Mouse (Mus musculus): Measurements from ENCODE around the gene Caln1.
A peak's percentile ranks its signal among the peaks of the same experiment; 100 is the strongest.

Gene Caln1

GRCm38 (mm10) chr5:130810846-130811245 lies 441.6 kb downstream of the Caln1 start:
- no peak for DNase-seq (ENCODE audit: low read depth, low spot score)

DNA sequence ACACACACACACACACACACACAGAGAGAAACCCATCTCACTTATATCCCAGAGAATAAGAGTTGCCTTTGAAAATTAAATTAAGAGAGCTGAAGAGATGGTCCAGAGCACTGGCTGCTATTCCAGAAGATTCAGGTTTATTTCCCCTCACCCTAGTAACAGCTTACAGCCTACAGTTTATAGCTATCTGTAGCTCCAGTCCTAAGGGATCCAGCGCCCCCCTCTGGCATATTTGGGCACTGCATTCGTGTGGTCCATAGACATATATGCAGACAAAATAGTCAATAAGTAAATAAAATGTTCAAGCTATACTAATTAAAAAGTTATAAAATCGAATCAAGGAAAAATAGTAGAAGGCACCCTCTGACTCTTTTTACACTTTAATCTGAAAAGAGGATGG lies 442.0 kb downstream of the Caln1 start:
- peak; percentile 39 for DNase-seq (ENCODE audit: low read depth, low spot score)

GRCm38 (mm10) chr5:130811966-130812365 lies 442.7 kb downstream of the Caln1 start:
- peak; percentile 72 for DNase-seq (ENCODE audit: low read depth, low spot score)

- no peak for DNase-seq (ENCODE audit: low read depth, low spot score)
These were observed 443.3 kb downstream of the Caln1 start for GRCm38 (mm10) chr5:130812556-130812955.

DNA sequence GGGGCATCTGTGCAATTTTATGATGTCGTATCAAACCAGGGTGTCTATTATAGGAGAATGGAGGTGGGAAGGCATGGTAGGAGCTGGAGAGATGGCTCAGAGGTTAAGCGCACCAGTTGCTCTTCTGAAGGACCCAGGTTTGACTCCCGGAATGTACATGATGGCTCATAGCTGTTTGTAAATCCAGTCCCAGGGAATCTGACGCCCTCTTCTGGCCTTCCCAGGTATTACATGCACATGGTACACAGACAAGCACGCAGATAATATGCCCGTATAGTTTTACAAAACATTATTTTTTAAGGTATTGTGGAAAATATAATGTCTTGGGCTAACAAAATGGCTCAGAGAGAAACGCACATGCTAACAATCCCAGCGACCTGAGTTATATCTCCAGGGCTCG lies 443.8 kb downstream of the Caln1 start:
- DNase-seq (ENCODE audit: low read depth, low spot score): peak; percentile 56

DNA sequence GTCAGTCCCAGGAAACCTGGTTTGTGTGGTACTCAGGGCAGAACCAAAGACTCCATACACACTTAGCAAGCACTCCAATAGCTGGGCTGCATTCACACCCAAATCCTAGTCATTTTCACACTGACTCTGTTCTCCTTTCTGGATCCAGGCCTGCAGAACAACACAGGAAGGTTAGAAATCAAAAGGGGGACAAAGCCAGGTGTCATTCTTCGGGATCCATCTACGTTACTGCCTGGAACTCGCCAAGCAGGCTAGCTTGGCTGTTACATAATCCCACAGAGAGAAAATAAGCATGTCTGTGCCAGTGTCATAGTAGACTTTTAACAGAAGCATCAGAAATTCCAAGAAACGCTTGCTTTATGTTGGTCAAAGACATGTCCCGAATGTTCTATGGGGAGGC lies 446.1 kb downstream of the Caln1 start:
- no peak for DNase-seq (ENCODE audit: low read depth, low spot score)

DNA sequence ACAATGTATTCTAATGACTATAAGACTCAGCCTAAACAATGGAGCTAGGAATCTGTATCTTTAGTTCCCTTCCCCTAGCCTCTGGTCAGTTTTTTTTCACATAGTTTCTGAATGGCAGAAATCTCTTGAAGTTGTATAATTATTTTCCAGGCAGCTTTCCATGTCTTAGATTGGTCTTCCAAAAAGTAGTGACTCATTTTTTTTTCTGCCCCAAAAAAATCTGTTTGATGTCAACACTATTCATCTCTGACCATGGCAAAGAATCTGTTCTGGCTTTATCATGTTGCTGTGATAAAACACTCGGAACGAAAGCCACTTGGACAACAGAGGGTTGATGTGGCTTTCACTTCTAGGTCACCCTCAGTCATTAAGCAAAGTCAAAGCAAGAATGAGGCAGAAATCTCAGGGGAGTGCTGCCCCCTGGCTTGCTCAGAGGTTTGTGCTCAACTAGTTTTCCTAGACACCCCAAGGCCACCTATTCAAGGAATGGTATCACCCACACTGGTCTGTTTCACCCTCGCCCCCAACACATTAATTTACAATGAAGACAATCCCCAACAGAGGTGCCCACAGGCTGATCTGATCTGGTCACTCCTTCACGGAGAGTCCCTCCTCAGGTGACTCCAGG lies 450.9 kb downstream of the Caln1 start:
- no peak for DNase-seq (ENCODE audit: low read depth, low spot score)

GRCm38 (mm10) chr5:130820661-130821060 lies 451.4 kb downstream of the Caln1 start:
- no peak for DNase-seq (ENCODE audit: low read depth, low spot score)

DNA sequence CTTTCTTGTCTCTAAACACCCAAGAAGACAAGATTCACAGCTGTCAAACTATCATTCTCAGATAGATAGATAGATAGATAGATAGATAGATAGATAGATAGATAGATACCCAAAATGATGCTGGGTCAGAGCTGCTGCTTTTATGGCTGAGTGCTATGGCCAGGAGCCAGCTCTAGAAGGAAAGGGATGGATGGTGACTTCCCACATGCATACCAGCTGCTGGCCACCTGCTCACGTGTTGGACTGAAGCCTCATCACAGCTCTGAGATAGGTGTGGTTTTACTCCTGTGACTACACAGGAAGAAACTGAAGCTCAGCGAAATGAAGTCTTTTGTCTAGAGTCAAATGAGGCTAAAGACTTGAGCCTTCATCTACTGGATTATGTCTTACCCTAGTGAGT lies 456.5 kb downstream of the Caln1 start:
- DNase-seq (ENCODE audit: low read depth, low spot score): no peak

- DNase-seq (ENCODE audit: low read depth, low spot score): no peak
These were observed 479.3 kb downstream of the Caln1 start for GRCm38 (mm10) chr5:130848562-130848961.

- DNase-seq (ENCODE audit: low read depth, low spot score): no peak
These were observed 480.4 kb downstream of the Caln1 start for GRCm38 (mm10) chr5:130849610-130850009.

GRCm38 (mm10) chr5:130852182-130852581 lies 482.9 kb downstream of the Caln1 start:
- no peak for DNase-seq (ENCODE audit: low read depth, low spot score)

GRCm38 (mm10) chr5:130853371-130853770 lies 484.1 kb downstream of the Caln1 start:
- peak; percentile 86 for DNase-seq (ENCODE audit: low read depth, low spot score)

DNA sequence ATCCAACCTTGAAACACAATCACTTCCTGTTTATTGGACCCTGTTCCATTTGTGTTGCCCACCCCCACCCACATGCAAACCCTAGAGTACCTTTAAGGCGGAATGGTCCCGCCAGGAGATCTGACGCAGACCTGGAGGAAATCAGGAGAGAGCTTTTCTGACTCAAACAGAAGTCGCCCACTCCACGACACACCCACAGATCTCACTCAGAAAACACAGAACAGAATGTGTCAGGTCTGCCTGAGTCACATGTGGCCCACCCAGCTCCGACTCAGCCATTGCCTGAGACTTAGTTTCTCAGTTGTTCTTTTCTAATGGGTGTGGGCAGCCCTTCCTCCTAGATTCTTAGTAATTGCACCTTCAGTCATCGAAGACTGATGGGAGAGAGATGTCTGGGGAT lies 485.2 kb downstream of the Caln1 start:
- DNase-seq (ENCODE audit: low read depth, low spot score): no peak

DNA sequence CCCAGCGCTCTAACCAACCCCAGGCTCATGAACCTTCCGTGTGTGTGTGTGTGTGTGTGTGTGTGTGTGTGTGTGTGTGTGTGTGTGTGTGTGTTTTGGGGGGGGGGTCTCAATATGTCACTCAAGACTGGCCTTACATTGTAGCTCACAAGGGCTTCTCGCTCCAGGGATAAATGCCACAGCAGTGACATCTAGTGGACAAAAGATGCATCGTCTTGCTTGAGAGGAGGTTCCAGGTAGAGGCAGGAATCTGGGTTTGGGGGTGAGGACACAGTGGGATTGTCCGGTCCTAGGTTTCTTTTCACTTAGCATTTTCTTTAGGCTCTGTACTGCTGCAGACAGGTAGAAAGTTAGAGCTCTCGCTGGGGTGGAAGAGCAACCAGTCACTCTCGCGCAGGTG lies 488.9 kb downstream of the Caln1 start:
- peak; percentile 64 for DNase-seq (ENCODE audit: low read depth, low spot score)

DNA sequence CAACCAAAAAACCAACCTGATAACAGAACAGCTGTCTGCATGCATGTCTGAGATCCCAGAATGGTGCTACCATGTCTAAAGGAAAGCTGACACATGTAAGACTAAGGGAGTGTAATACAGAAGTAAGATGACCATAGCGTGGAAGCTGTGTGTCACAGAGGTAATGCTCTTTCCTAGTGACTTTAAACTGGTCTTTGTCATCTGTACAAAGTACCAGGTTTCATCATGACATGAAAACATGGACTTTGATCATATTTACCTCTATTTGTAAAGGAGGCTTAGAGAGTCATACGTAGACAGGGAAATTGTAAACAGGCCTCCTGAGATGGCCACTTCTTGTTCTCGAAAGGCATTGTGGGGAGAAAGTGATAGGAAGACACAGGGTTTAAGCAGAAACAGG lies 489.5 kb downstream of the Caln1 start:
- no peak for DNase-seq (ENCODE audit: low read depth, low spot score)

- no peak for DNase-seq (ENCODE audit: low read depth, low spot score)
These were observed 490.5 kb downstream of the Caln1 start for GRCm38 (mm10) chr5:130859736-130860135.

DNA sequence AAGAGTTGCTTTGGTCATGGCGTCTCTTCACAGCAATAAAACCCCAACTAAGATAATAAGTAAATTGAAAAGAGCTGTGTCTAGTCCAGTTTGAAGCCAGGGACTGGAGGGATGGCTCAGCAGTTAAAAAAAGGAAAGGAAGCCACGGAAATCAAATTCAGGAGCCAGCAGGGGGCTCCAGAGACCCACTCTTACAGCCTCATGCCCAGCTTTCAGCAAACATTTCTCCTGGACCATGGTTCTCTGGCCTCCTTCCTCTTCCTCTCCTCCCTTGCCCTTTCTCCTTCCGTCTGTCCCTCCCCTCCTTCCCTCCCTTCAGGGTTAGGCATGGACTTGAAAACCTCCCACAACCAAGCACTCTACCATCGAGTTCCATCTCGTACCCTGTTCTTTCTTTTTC lies 493.0 kb downstream of the Caln1 start:
- DNase-seq (ENCODE audit: low read depth, low spot score): no peak

DNA sequence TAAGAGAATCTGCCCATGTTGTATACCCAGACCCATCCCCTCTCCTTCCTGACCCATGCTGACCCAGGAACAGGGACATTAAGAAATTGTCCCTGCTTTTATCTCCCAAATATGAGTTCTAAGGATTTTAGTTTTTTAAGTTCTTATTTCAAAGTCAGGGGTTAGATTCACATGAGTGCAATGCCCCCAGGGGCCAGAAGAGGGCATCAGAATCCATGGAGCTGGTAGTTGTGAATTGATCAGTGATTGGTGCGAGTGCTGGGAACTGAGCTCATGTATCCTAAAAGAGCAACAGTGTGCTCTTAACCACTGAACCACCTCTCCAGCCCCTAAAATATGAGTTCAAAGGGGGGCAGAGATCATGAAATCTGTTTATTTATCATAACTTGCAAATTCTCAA lies 500.6 kb downstream of the Caln1 start:
- DNase-seq (ENCODE audit: low read depth, low spot score): peak; percentile 54

- no peak for DNase-seq (ENCODE audit: low read depth, low spot score)
These were observed 501.8 kb downstream of the Caln1 start for GRCm38 (mm10) chr5:130871086-130871485.

DNA sequence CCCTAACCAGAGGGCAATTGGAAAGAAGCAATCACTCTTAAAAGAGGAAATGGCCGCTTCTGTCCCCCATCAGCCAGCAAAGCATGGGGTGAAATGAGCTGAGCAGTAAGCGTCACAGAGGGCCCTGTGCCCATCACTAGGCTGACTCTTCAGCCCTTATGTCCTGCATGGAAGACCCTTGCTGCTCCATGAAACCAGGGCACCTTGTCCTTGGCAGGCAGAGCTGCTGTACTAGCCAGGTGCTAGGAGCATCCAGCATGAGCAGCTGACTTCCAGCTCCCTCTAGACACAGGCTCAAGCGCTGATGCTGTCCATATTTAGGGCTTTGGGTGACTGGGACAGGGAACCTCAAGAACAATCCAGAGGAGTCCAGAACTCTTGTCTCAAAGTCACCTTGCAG lies 506.1 kb downstream of the Caln1 start:
- no peak for DNase-seq (ENCODE audit: low read depth, low spot score)

DNA sequence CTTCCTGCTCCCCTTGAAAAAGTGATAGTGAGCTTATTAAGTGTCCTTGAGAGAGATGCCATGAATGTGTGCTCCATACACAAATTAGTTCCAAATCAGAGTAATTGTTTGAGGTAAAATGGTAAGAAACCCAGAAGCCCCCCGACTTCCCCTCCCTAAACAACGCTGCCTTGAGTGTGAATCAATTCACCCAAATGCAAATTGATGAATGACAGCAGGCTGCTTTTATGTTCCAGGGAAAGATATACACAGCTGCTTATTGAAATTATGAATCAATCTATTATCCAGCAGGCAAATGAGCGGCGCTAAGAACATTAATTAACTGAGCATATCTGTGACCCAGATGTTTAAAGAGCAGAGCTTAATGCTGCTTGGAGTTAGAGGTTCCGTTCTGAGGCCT lies 511.1 kb downstream of the Caln1 start:
- no peak for DNase-seq (ENCODE audit: low read depth, low spot score)

DNA sequence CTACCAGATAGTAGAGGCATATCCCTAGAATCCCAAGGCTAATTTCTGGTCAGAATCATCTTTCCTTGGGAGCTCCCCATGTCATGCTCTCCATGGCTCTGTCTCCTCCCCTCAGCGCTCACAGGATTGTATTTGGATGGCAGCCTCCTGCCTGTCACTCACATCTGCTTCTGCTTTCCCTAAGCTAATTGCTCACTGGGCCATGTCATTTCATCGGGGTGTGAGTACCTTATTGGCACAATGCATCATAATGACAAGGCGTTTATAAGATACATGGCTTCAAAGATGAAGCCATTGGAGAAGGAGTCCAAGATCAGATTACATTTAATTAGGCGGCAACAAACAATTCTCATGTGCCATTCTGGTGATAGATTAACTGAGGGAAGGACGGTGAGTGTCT lies 522.5 kb downstream of the Caln1 start:
- no peak for DNase-seq (ENCODE audit: low read depth, low spot score)

DNA sequence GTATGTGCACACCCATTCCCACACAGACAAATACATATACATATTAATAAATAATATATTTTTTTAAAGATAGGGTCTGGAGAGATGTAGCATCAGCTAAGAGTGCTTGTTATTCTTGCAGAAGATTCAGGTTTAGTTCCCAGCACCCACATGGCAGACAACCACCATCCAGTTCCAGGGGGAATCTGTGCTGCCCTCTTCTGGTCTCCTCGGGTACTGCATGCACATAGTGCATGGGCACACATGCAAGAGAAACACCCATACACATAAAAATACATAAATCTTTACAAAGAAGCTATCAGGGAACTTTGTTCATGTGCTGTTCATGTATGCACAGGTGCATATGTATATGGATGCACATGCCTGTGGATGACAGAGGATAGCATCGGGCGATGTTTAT lies 526.7 kb downstream of the Caln1 start:
- DNase-seq (ENCODE audit: low read depth, low spot score): peak; percentile 51
